In genomic region chr5:118781598-118781997, GRCm38 (mm10) we compare ENCODE assay signal across 8 mouse cellular contexts.
DNase-seq lines count a peak whose midpoint lies in the region; TF ChIP-seq lines count a peak whose summit lies in the region.

No protein-coding gene starts in this region.

- peak; percentile 98 for TF ChIP-seq CTCF in ES-Bruce4 (IDR thresholded peaks at IDR 0.05; ENCODE audit: low read depth, low read length)

- H3K9me3 ChIP-seq in ES-Bruce4 (replicated peaks; ENCODE audit: control insufficient read depth, insufficient read depth, low read length, poor library complexity, severe bottlenecking), result no peaks in the 10 kb centered on the region
- H3K9me3 ChIP-seq in heart, embryonic 10.5 days, result no peaks in the 10 kb centered on the region

- DNase-seq in adrenal gland, postnatal 10 days, result peak; percentile 89
- peak; percentile 74 for DNase-seq in embryo, embryonic 9.5 days (ENCODE audit: extremely low spot score)
- DNase-seq in heart, embryonic 10.5 days (ENCODE audit: low spot score), result peak; percentile 85
- DNase-seq in large intestine, adult 2 months (ENCODE audit: low read depth, low spot score), result peak; percentile 19
- DNase-seq in lung, postnatal 4 days, result peak; percentile 67 to 76
- peak; percentile 69 for DNase-seq in skeletal muscle tissue, adult 2 months (ENCODE audit: low read depth, low spot score)
- no peak for DNase-seq in yolk sac, embryonic 10.5 days (ENCODE audit: low spot score)

- TF ChIP-seq EP300 in ES-Bruce4 (IDR thresholded peaks at IDR 0.05; ENCODE audit: insufficient read depth, low read depth, low read length), result 0 out of 2 replicates have a peak, but pooled peaks have one; percentile 26

- no peak overlapping the region for H3K27ac ChIP-seq in ES-Bruce4 (ENCODE audit: insufficient read depth, low read length)
- H3K27ac ChIP-seq in heart, embryonic 10.5 days, result no peak overlapping the region

- H3K4me3 ChIP-seq in ES-Bruce4 (ENCODE audit: low read depth, low read length), result no peak overlapping the region
- H3K4me3 ChIP-seq in heart, embryonic 10.5 days, result no peak overlapping the region

- no peaks in the 10 kb centered on the region for H3K4me1 ChIP-seq in ES-Bruce4 (ENCODE audit: control insufficient read depth, insufficient read depth, low read length)
- no peaks in the 10 kb centered on the region for H3K4me1 ChIP-seq in heart, embryonic 10.5 days

- TF ChIP-seq POLR2A in ES-Bruce4 (IDR thresholded peaks at IDR 0.05; ENCODE audit: insufficient read depth, low read length), result no peak

- H3K36me3 ChIP-seq in ES-Bruce4 (ENCODE audit: control insufficient read depth, insufficient read depth, low read length, poor library complexity, severe bottlenecking), result no peaks in the 10 kb centered on the region
- no peaks in the 10 kb centered on the region for H3K36me3 ChIP-seq in heart, embryonic 10.5 days

- no peak overlapping the region for H3K9ac ChIP-seq in ES-Bruce4 (ENCODE audit: low read depth, poor library complexity, severe bottlenecking)

- H3K27me3 ChIP-seq in ES-Bruce4 (ENCODE audit: control insufficient read depth, insufficient read depth, low read length, poor library complexity, severe bottlenecking), result no peaks in the 10 kb centered on the region
- peaks cover 46% of the 10 kb centered on the region for H3K27me3 ChIP-seq in heart, embryonic 10.5 days (ENCODE audit: insufficient read depth, poor library complexity, severe bottlenecking)

- WGBS in heart, embryonic 10.5 days, result 11% methylated on average over 17 of the region's 17 CpGs
- 13% methylated on average over 17 of the region's 17 CpGs for WGBS in large intestine, adult 2 months
